Mouse (Mus musculus) liver, embryonic 14.5 days (tissue): ENCODE measurements at regions not wholly inside any gene's neighbourhood (a gene's known extent, or its start where the extent isn't known, plus 50 kb on each side); places are given as distances from the start of the nearest gene placed in this dataset.

ENCODE experiments used
- CTCF ChIP-seq: IDR thresholded peaks from 2 replicates; pipeline ENCODE4 v1.5.1; 2016; ENCODE audit warnings: antibody characterized with exemption, low read depth, control low read depth
- EP300 ChIP-seq: IDR thresholded peaks from 2 replicates; pipeline ENCODE4 v1.6.1; 2016; ENCODE audit warnings: antibody characterized with exemption, low read depth

GRCm38 (mm10) chr10:24490432-24490831, 104.8 kb upstream of the Ccn2 start:
- TF ChIP-seq CTCF (no peak), EP300 (no peak)
